Mouse (Mus musculus): ENCODE measurements around the gene Brd9. TPM values are rescaled to one million over a fixed set of nuclear protein-coding genes. Genes with fewer than 3 reads are reported as not detected.
A peak's percentile ranks its signal among the peaks of the same experiment; 100 is the strongest.

Gene Brd9
- polyA plus RNA-seq, 1 experiment from 2014 or later: 53.2 TPM

GRCm38 (mm10) chr13:73955531-73955930 is 17.9 kb downstream of the Brd9 start:
- Histone ChIP-seq H3K4me1 (ENCODE audit: insufficient read depth) (no peaks in the 10 kb centered on the region), H3K4me2 (no peak overlapping the region), H3K9ac (no peak overlapping the region), H3K4me3 (ENCODE audit: low read depth, low read length) (no peak overlapping the region), H3K27me3 (ENCODE audit: insufficient read depth, low read length) (no peaks in the 10 kb centered on the region), H3K27ac (ENCODE audit: low read depth) (no peak overlapping the region), H3K9me3 (ENCODE audit: low read depth, low read length) (no peaks in the 10 kb centered on the region), H3K36me3 (ENCODE audit: insufficient read depth) (peaks cover 84% of the 10 kb centered on the region)
- WGBS: 85% methylated on average over 5 of the region's 5 CpGs
- TF ChIP-seq CTCF (IDR thresholded peaks at IDR 0.05; ENCODE audit: low read depth): no peak
- DNase-seq (no peak), ATAC-seq (ENCODE audit: insufficient read depth) (no peak)

- no peak overlapping the region for H3K27ac ChIP-seq (ENCODE audit: low read depth)
- no peak for DNase-seq
- H3K36me3 ChIP-seq (ENCODE audit: insufficient read depth): peaks cover 54% of the 10 kb centered on the region
- H3K9me3 ChIP-seq (ENCODE audit: low read depth, low read length): no peaks in the 10 kb centered on the region
- ATAC-seq (ENCODE audit: insufficient read depth): no peak
- H3K4me1 ChIP-seq (ENCODE audit: insufficient read depth): no peaks in the 10 kb centered on the region
- H3K9ac ChIP-seq: no peak overlapping the region
- 85% methylated on average over 10 of the region's 10 CpGs for WGBS
- no peak for TF ChIP-seq CTCF (IDR thresholded peaks at IDR 0.05; ENCODE audit: low read depth)
- no peak overlapping the region for H3K4me3 ChIP-seq (ENCODE audit: low read depth, low read length)
- no peak overlapping the region for H3K4me2 ChIP-seq
- H3K27me3 ChIP-seq (ENCODE audit: insufficient read depth, low read length): no peaks in the 10 kb centered on the region
Observed at GRCm38 (mm10) chr13:73960117-73960652, 22.6 kb downstream of the Brd9 start.

GRCm38 (mm10) chr13:73961177-73961576 is 23.6 kb downstream of the Brd9 start:
- Histone ChIP-seq H3K4me1 (ENCODE audit: insufficient read depth) (no peaks in the 10 kb centered on the region), H3K27ac (ENCODE audit: low read depth) (no peak overlapping the region), H3K36me3 (ENCODE audit: insufficient read depth) (peaks cover 44% of the 10 kb centered on the region), H3K4me3 (ENCODE audit: low read depth, low read length) (no peak overlapping the region), H3K27me3 (ENCODE audit: insufficient read depth, low read length) (no peaks in the 10 kb centered on the region), H3K9ac (no peak overlapping the region), H3K9me3 (ENCODE audit: low read depth, low read length) (no peaks in the 10 kb centered on the region), H3K4me2 (no peak overlapping the region)
- ATAC-seq (ENCODE audit: insufficient read depth): no peak
- WGBS: 80% methylated on average over 4 of the region's 4 CpGs
- no peak for DNase-seq
- TF ChIP-seq CTCF (IDR thresholded peaks at IDR 0.05; ENCODE audit: low read depth): no peak

- ATAC-seq (ENCODE audit: insufficient read depth): no peak
- H3K9me3 ChIP-seq (ENCODE audit: low read depth, low read length): no peaks in the 10 kb centered on the region
- no peak within 1 kb of the TSS for H3K4me3 ChIP-seq (ENCODE audit: low read depth, low read length)
- H3K27me3 ChIP-seq (ENCODE audit: insufficient read depth, low read length): no peaks in the 10 kb centered on the region
- no peak within 1 kb of the TSS for H3K9ac ChIP-seq
- WGBS: 88% methylated on average over 5 of the region's 5 CpGs
- H3K4me2 ChIP-seq: no peak within 1 kb of the TSS
- no peak within 1 kb of the TSS for H3K27ac ChIP-seq (ENCODE audit: low read depth)
- TF ChIP-seq CTCF (IDR thresholded peaks at IDR 0.05; ENCODE audit: low read depth): no peak
- DNase-seq: no peak
- H3K4me1 ChIP-seq (ENCODE audit: insufficient read depth): no peaks in the 10 kb centered on the region
- peaks cover 24% of the 10 kb centered on the region for H3K36me3 ChIP-seq (ENCODE audit: insufficient read depth)
Observed at GRCm38 (mm10) chr13:73963551-73963950, 25.9 kb downstream of the Brd9 start, which contains the start of gene Zdhhc11. Gene Zdhhc11, plus strand, starts transcription at chr13:73963851.

GRCm38 (mm10) chr13:73970545-73971448 is 33.2 kb downstream of the Brd9 start:
- H3K4me1 ChIP-seq (ENCODE audit: insufficient read depth): peaks cover 7% of the 10 kb centered on the region; the same call in 1 of the 2 replicates
- 17% methylated on average over 12 of the region's 12 CpGs for WGBS
- no peaks in the 10 kb centered on the region for H3K36me3 ChIP-seq (ENCODE audit: insufficient read depth)
- H3K4me2 ChIP-seq: peak overlapping the region; percentile 35
- peak; percentile 87 for ATAC-seq (ENCODE audit: insufficient read depth)
- peak; percentile 87 for TF ChIP-seq CTCF (IDR thresholded peaks at IDR 0.05; ENCODE audit: low read depth)
- no peak overlapping the region for H3K4me3 ChIP-seq (ENCODE audit: low read depth, low read length)
- H3K27me3 ChIP-seq (ENCODE audit: insufficient read depth, low read length): no peaks in the 10 kb centered on the region
- DNase-seq: peak; percentile 93
- H3K9me3 ChIP-seq (ENCODE audit: low read depth, low read length): no peaks in the 10 kb centered on the region
- no peak overlapping the region for H3K9ac ChIP-seq
- no peak overlapping the region for H3K27ac ChIP-seq (ENCODE audit: low read depth)

- no peak overlapping the region for H3K4me2 ChIP-seq
- H3K4me1 ChIP-seq (ENCODE audit: insufficient read depth): peaks cover 7% of the 10 kb centered on the region; the same call in 1 of the 2 replicates
- 89% methylated on average over 3 of the region's 3 CpGs for WGBS
- no peak overlapping the region for H3K27ac ChIP-seq (ENCODE audit: low read depth)
- H3K9me3 ChIP-seq (ENCODE audit: low read depth, low read length): no peaks in the 10 kb centered on the region
- no peak for TF ChIP-seq CTCF (IDR thresholded peaks at IDR 0.05; ENCODE audit: low read depth)
- DNase-seq (no peak), ATAC-seq (ENCODE audit: insufficient read depth) (no peak)
- H3K36me3 ChIP-seq (ENCODE audit: insufficient read depth): no peaks in the 10 kb centered on the region
- no peaks in the 10 kb centered on the region for H3K27me3 ChIP-seq (ENCODE audit: insufficient read depth, low read length)
- H3K9ac ChIP-seq: no peak overlapping the region
- no peak overlapping the region for H3K4me3 ChIP-seq (ENCODE audit: low read depth, low read length)
Observed at GRCm38 (mm10) chr13:73974523-73974922, 36.9 kb downstream of the Brd9 start.

- no peak overlapping the region for H3K4me3 ChIP-seq (ENCODE audit: low read depth, low read length)
- DNase-seq (no peak), ATAC-seq (ENCODE audit: insufficient read depth) (no peak)
- no peaks in the 10 kb centered on the region for H3K27me3 ChIP-seq (ENCODE audit: insufficient read depth, low read length)
- no peaks in the 10 kb centered on the region for H3K4me1 ChIP-seq (ENCODE audit: insufficient read depth)
- H3K9ac ChIP-seq: no peak overlapping the region
- 83% methylated on average over 5 of the region's 5 CpGs for WGBS
- TF ChIP-seq CTCF (IDR thresholded peaks at IDR 0.05; ENCODE audit: low read depth): no peak
- H3K36me3 ChIP-seq (ENCODE audit: insufficient read depth): no peaks in the 10 kb centered on the region
- no peaks in the 10 kb centered on the region for H3K9me3 ChIP-seq (ENCODE audit: low read depth, low read length)
- H3K27ac ChIP-seq (ENCODE audit: low read depth): no peak overlapping the region
- no peak overlapping the region for H3K4me2 ChIP-seq
Observed at GRCm38 (mm10) chr13:73976935-73977334, 39.3 kb downstream of the Brd9 start.
